Mouse (Mus musculus) yolk sac, embryonic 10.5 days (tissue): Measurements from ENCODE around the gene Tmigd1.
"Not testable (repeated sequence)": the region's sequence is repeated elsewhere in the genome, so short reads cannot be mapped to it uniquely, and the experiment has no call there.

ENCODE experiments used
- DNase-seq: peaks from one replicate; pipeline ENCODE4 v3.0.0-alpha.2; 2017; ENCODE audit warnings: low spot score

Gene Tmigd1

GRCm38 (mm10) chr11:76898751-76899150, 3.2 kb upstream of the Tmigd1 start:
- DNase-seq = no peak

- peak; percentile 66 for DNase-seq
These were observed 1.9 kb upstream of the Tmigd1 start for GRCm38 (mm10) chr11:76899758-76900738.

GRCm38 (mm10) chr11:76904340-76904739, 2.4 kb downstream of the Tmigd1 start:
- DNase-seq = no peak

GRCm38 (mm10) chr11:76908651-76909050, 6.7 kb downstream of the Tmigd1 start:
- DNase-seq = no peak

GRCm38 (mm10) chr11:76911325-76912054, 9.5 kb downstream of the Tmigd1 start:
- DNase-seq = peak; percentile 33

GRCm38 (mm10) chr11:76912055-76912395, 10.1 kb downstream of the Tmigd1 start:
- DNase-seq = no peak

- no peak for DNase-seq
These were observed 12.4 kb downstream of the Tmigd1 start for GRCm38 (mm10) chr11:76914366-76914765.

GRCm38 (mm10) chr11:76916539-76917229, 14.7 kb downstream of the Tmigd1 start:
- peak; percentile 63 for DNase-seq

- DNase-seq = no peak
These were observed 15.2 kb downstream of the Tmigd1 start for GRCm38 (mm10) chr11:76917230-76917548.

GRCm38 (mm10) chr11:76920607-76921006, 18.6 kb downstream of the Tmigd1 start:
- DNase-seq = peak; percentile 22

- DNase-seq = no peak
These were observed 22.8 kb downstream of the Tmigd1 start, which contains the start of gene Blmh for GRCm38 (mm10) chr11:76924759-76925236. Gene Blmh (plus strand): TSS chr11:76924809.

GRCm38 (mm10) chr11:76928586-76928985, 26.6 kb downstream of the Tmigd1 start:
- DNase-seq = not testable (repeated sequence)

GRCm38 (mm10) chr11:76933209-76933608, 31.2 kb downstream of the Tmigd1 start:
- no peak for DNase-seq

- no peak for DNase-seq
These were observed 34.6 kb downstream of the Tmigd1 start for GRCm38 (mm10) chr11:76936578-76936977.

- no peak for DNase-seq
These were observed 42.9 kb downstream of the Tmigd1 start for GRCm38 (mm10) chr11:76944839-76945238.

GRCm38 (mm10) chr11:76945386-76946202, 43.6 kb downstream of the Tmigd1 start:
- DNase-seq = peak; percentile 95

GRCm38 (mm10) chr11:76946203-76946585, 44.2 kb downstream of the Tmigd1 start:
- DNase-seq = no peak

- DNase-seq = no peak
These were observed 51.6 kb downstream of the Tmigd1 start for GRCm38 (mm10) chr11:76953536-76953935.

GRCm38 (mm10) chr11:76965703-76966102, 63.7 kb downstream of the Tmigd1 start:
- no peak for DNase-seq
